Mouse (Mus musculus) urinary bladder, adult 18-20 months (tissue): ENCODE measurements around the gene Agr3.

Experiments used
- DNase-seq, 2 experiments: peaks; one replicate each; pipeline ENCODE4 v3.0.0; 2022; ENCODE audit warnings: low spot score in 2 of 2, mixed read lengths in 2 of 2

Gene Agr3

GRCm38 (mm10) chr12:35925402-35925801 lies at the start of gene Agr3:
Gene Agr3, plus strand, starts transcription at chr12:35925620.
- no peak for DNase-seq

GRCm38 (mm10) chr12:35884892-35885558 lies 40.4 kb upstream of the Agr3 start:
- DNase-seq, result peak in 1 of 2 experiments; percentile 33

- no peak for DNase-seq
Measured at GRCm38 (mm10) chr12:35889383-35889782, 36.0 kb upstream of the Agr3 start.

- DNase-seq, result no peak
Measured at GRCm38 (mm10) chr12:35890756-35891155, 34.7 kb upstream of the Agr3 start.

GRCm38 (mm10) chr12:35894304-35894900 lies 31.0 kb upstream of the Agr3 start:
- DNase-seq, result no peak

- peak in 1 of 2 experiments; percentile 45 for DNase-seq
Measured at GRCm38 (mm10) chr12:35895875-35896763, 29.3 kb upstream of the Agr3 start.

GRCm38 (mm10) chr12:35896764-35897282 lies 28.6 kb upstream of the Agr3 start:
- no peak for DNase-seq

- DNase-seq, result no peak
Measured at GRCm38 (mm10) chr12:35910632-35911031, 14.8 kb upstream of the Agr3 start.

- no peak for DNase-seq
Measured at GRCm38 (mm10) chr12:35915813-35916212, 9.6 kb upstream of the Agr3 start.

- DNase-seq, result no peak
Measured at GRCm38 (mm10) chr12:35916467-35916866, 9.0 kb upstream of the Agr3 start.

GRCm38 (mm10) chr12:35918031-35918430 lies 7.4 kb upstream of the Agr3 start:
- no peak for DNase-seq

- DNase-seq, result no peak
Measured at GRCm38 (mm10) chr12:35927804-35928203, 2.4 kb downstream of the Agr3 start.

GRCm38 (mm10) chr12:35932816-35933215 lies 7.4 kb downstream of the Agr3 start:
- DNase-seq, result no peak

GRCm38 (mm10) chr12:35951757-35952156 lies 26.3 kb downstream of the Agr3 start:
- no peak for DNase-seq

GRCm38 (mm10) chr12:35957235-35957634 lies 31.8 kb downstream of the Agr3 start:
- DNase-seq, result no peak

- DNase-seq, result peak; percentile 6 to 8
Measured at GRCm38 (mm10) chr12:35966098-35966767, 40.8 kb downstream of the Agr3 start.

GRCm38 (mm10) chr12:35966768-35967141 lies 41.3 kb downstream of the Agr3 start:
- DNase-seq, result no peak

GRCm38 (mm10) chr12:35975898-35976297 lies 50.5 kb downstream of the Agr3 start:
- no peak for DNase-seq

- no peak for DNase-seq
Measured at GRCm38 (mm10) chr12:35977633-35978246, 52.3 kb downstream of the Agr3 start.

- DNase-seq, result no peak
Measured at GRCm38 (mm10) chr12:35979625-35980024, 54.2 kb downstream of the Agr3 start.

- no peak for DNase-seq
Measured at GRCm38 (mm10) chr12:35981732-35982360, 56.4 kb downstream of the Agr3 start.
